Comparison of ENCODE assay signal across 8 mouse cellular contexts in genomic region chr2:13290661-13291060, GRCm38 (mm10). TPM values are rescaled to one million over a fixed set of nuclear protein-coding genes. Genes with fewer than 3 reads are reported as not detected.
DNase-seq lines count a peak whose midpoint lies in the region; ATAC-seq lines count a peak whose summit lies in the region.

No protein-coding gene starts in this region.

- 6% methylated on average over 1 of the region's 1 CpGs for WGBS in hindbrain, embryonic 11.5 days
- 2% methylated on average over 1 of the region's 1 CpGs for WGBS in hindbrain, embryonic 13.5 days

- H3K27me3 ChIP-seq in hindbrain, embryonic 11.5 days (ENCODE audit: control insufficient read depth, insufficient read depth, low read length) = no peaks in the 10 kb centered on the region
- H3K27me3 ChIP-seq in hindbrain, embryonic 13.5 days = no peaks in the 10 kb centered on the region

- H3K36me3 ChIP-seq in hindbrain, embryonic 11.5 days (ENCODE audit: control insufficient read depth, insufficient read depth, low read length) = no peaks in the 10 kb centered on the region
- no peaks in the 10 kb centered on the region for H3K36me3 ChIP-seq in hindbrain, embryonic 13.5 days

- no peaks in the 10 kb centered on the region for H3K9me3 ChIP-seq in hindbrain, embryonic 11.5 days (ENCODE audit: control insufficient read depth, low read length)
- no peaks in the 10 kb centered on the region for H3K9me3 ChIP-seq in hindbrain, embryonic 13.5 days

- no peak overlapping the region for H3K4me2 ChIP-seq in hindbrain, embryonic 11.5 days (replicated peaks; ENCODE audit: low read depth, low read length)
- no peak overlapping the region for H3K4me2 ChIP-seq in hindbrain, embryonic 13.5 days

- no peak overlapping the region for H3K4me3 ChIP-seq in hindbrain, embryonic 11.5 days (ENCODE audit: low read depth, low read length)
- no peak overlapping the region for H3K4me3 ChIP-seq in hindbrain, embryonic 13.5 days

- no peak overlapping the region for H3K9ac ChIP-seq in hindbrain, embryonic 11.5 days (ENCODE audit: low read depth, low read length)
- H3K9ac ChIP-seq in hindbrain, embryonic 13.5 days = no peak overlapping the region

- DNase-seq in hindbrain, embryonic 11.5 days (ENCODE audit: low spot score) = peak; percentile 70
- peak; percentile 76 for DNase-seq in CD4-positive, CD25-positive, alpha-beta regulatory T cell, adult 2 months (ENCODE audit: low read depth, low spot score)
- DNase-seq in lung, postnatal 36 days = peak; percentile 67
- no peak for DNase-seq in right cerebral cortex, postnatal 25 days
- DNase-seq in kidney, adult 8-10 months = no peak
- no peak for DNase-seq in ovary, postnatal 14 days (ENCODE audit: low spot score)

- ATAC-seq in hindbrain, embryonic 11.5 days (ENCODE audit: low FRiP score) = no peak; the same call in 1 of the 2 replicates
- no peak for ATAC-seq in hindbrain, embryonic 13.5 days (ENCODE audit: low FRiP score)
- ATAC-seq in common myeloid progenitor, adult 5-6 weeks (replicated peaks; ENCODE audit: low read depth, poor library complexity, severe bottlenecking) = peak; percentile 66; the same call in 1 of the 2 replicates

- no peaks in the 10 kb centered on the region for H3K4me1 ChIP-seq in hindbrain, embryonic 11.5 days (replicated peaks; ENCODE audit: control insufficient read depth, insufficient read depth, low read length)
- H3K4me1 ChIP-seq in hindbrain, embryonic 13.5 days (replicated peaks) = no peaks in the 10 kb centered on the region

- no peak overlapping the region for H3K27ac ChIP-seq in hindbrain, embryonic 11.5 days (ENCODE audit: low read depth, low read length)
- no peak overlapping the region for H3K27ac ChIP-seq in hindbrain, embryonic 13.5 days

RNA-seq across cellular contexts. Expression of gene Rsu1, which starts 19.4 kb away (rescaled TPM):
- polyA plus RNA-seq in hindbrain, embryonic 11.5 days (2014; fragmentation: Nextera tagmentation; extraction: Ambion mirVana) = 81.1 and 84.5 TPM in 2 replicates
- polyA plus RNA-seq in hindbrain, embryonic 13.5 days (2015; fragmentation: Nextera tagmentation; extraction: Ambion mirVana) = 66.9 and 68.4 TPM in 2 replicates
- total RNA-seq in common myeloid progenitor, adult 5-6 weeks (2017) = 137 and 143 TPM in 2 replicates

Comparison
In these comparisons a context has a peak if more than half of its experiments do, and no peak if none do; other contexts are left out.
1. DNase-seq: peak in hindbrain, embryonic 11.5 days (single experiment), CD4-positive, CD25-positive, alpha-beta regulatory T cell, adult 2 months (single experiment) and lung, postnatal 36 days (single experiment); none in right cerebral cortex, postnatal 25 days (single experiment), kidney, adult 8-10 months (0 of 2) and ovary, postnatal 14 days (single experiment).